Mouse (Mus musculus) ovary, postnatal 10 days (tissue): ENCODE measurements around the gene Hes6.

Experiments used
- DNase-seq: peaks from one replicate; pipeline ENCODE4 v3.0.0; 2022; ENCODE audit warnings: low spot score

The Hes6 gene

GRCm38 (mm10) chr1:91413898-91414594, at the start of gene Hes6:
TSS of gene Hes6 (minus strand) at chr1:91414038.
- DNase-seq = peak; percentile 65

GRCm38 (mm10) chr1:91463336-91463995, 49.6 kb upstream of the Hes6 start:
- DNase-seq = no peak

- no peak for DNase-seq
These were observed 46.7 kb upstream of the Hes6 start for GRCm38 (mm10) chr1:91460564-91460963.

GRCm38 (mm10) chr1:91460069-91460468, 46.2 kb upstream of the Hes6 start:
- DNase-seq = no peak

GRCm38 (mm10) chr1:91459059-91459809, 45.4 kb upstream of the Hes6 start, which contains the start of gene Per2:
TSS of gene Per2 (minus strand) at chr1:91459324.
- DNase-seq = peak; percentile 94

- DNase-seq = no peak
These were observed 44.5 kb upstream of the Hes6 start for GRCm38 (mm10) chr1:91458223-91458861.

GRCm38 (mm10) chr1:91457698-91458097, 43.9 kb upstream of the Hes6 start:
- DNase-seq = no peak

GRCm38 (mm10) chr1:91457116-91457515, 43.3 kb upstream of the Hes6 start:
- no peak for DNase-seq

- DNase-seq = no peak
These were observed 42.5 kb upstream of the Hes6 start for GRCm38 (mm10) chr1:91456301-91456801.

- no peak for DNase-seq
These were observed 41.9 kb upstream of the Hes6 start for GRCm38 (mm10) chr1:91455661-91456161.

GRCm38 (mm10) chr1:91454927-91455326, 41.1 kb upstream of the Hes6 start:
- DNase-seq = no peak

GRCm38 (mm10) chr1:91454366-91454765, 40.5 kb upstream of the Hes6 start:
- no peak for DNase-seq

GRCm38 (mm10) chr1:91453932-91454331, 40.1 kb upstream of the Hes6 start:
- DNase-seq = no peak

GRCm38 (mm10) chr1:91451547-91452084, 37.8 kb upstream of the Hes6 start:
- no peak for DNase-seq

GRCm38 (mm10) chr1:91450851-91451250, 37.0 kb upstream of the Hes6 start:
- DNase-seq = no peak

GRCm38 (mm10) chr1:91448688-91449087, 34.9 kb upstream of the Hes6 start:
- no peak for DNase-seq

- DNase-seq = no peak
These were observed 32.7 kb upstream of the Hes6 start for GRCm38 (mm10) chr1:91446511-91446910.

- no peak for DNase-seq
These were observed 32.2 kb upstream of the Hes6 start for GRCm38 (mm10) chr1:91446060-91446459.

GRCm38 (mm10) chr1:91444841-91445830, 31.3 kb upstream of the Hes6 start:
- DNase-seq = no peak

GRCm38 (mm10) chr1:91442350-91442990, 28.6 kb upstream of the Hes6 start:
- DNase-seq = no peak
